Mouse (Mus musculus): Measurements from ENCODE around the gene Carm1. TPM values are rescaled to one million over a fixed set of nuclear protein-coding genes. Genes with fewer than 3 reads are reported as not detected.

Gene Carm1
- total and polyA plus RNA-seq, 3 experiments, result 21.5 to 111 (median 42.2) TPM

DNA sequence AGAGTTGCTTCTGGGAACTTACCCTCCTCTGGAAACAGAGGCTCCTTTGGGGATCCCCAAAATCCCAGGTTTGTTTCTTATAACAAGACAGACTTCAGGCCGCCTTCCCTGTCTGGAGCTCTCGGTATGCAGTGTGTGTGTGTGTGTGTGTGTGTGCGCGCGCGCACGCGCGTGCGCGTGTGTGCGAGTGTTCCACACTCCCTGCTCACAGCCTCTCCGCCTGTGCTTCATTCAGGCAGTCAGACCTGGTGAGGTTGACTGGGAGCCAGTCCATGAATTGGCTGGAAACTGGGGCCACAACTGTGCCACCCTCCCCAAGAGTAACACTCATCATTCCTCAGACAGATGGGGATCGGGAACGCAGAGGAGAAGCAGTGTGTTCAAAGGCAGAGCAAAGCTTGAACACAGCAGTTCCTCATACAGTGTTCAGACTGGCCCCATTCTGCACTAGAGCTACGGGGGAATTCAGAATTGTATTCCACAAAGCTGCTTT is 49.6 kb upstream of the Carm1 start:
- TF ChIP-seq ZNF384 (IDR thresholded peaks at IDR 0.05; ENCODE audit: low read depth, low read length) (no peak), PAX5 (IDR thresholded peaks at IDR 0.05; ENCODE audit: low read length) (no peak), CHD2 (IDR thresholded peaks at IDR 0.05; ENCODE audit: low read length) (no peak), SMC3 (IDR thresholded peaks at IDR 0.05; ENCODE audit: low read depth, low read length) (no peak), GABPA (IDR thresholded peaks at IDR 0.05; ENCODE audit: insufficient replicate concordance, low read depth, low read length) (no peak), RAD21 (IDR thresholded peaks at IDR 0.05; ENCODE audit: low read depth, low read length) (no peak), UBTF (IDR thresholded peaks at IDR 0.05; ENCODE audit: low read depth, low read length) (no peak), HCFC1 (IDR thresholded peaks at IDR 0.05; ENCODE audit: low read depth, low read length) (no peak), RCOR1 (conservative IDR thresholded peaks at IDR 0.05; ENCODE audit: low read depth, low read length) (no peak), MYC (IDR thresholded peaks at IDR 0.05; ENCODE audit: low read depth, low read length) (no peak), POLR2AphosphoS2 (IDR thresholded peaks at IDR 0.05; ENCODE audit: low read depth, low read length) (no peak), POLR2A (IDR thresholded peaks at IDR 0.05; ENCODE audit: low read depth, low read length) (no peak), CTCF (conservative IDR thresholded peaks at IDR 0.05 in 1 of 2, IDR thresholded peaks at IDR 0.05 in 1 of 2; ENCODE audit: low read depth in 2 of 2, low read length in 2 of 2) (no peak), TBP (conservative IDR thresholded peaks at IDR 0.05; ENCODE audit: low read depth, low read length) (no peak), SIN3A (IDR thresholded peaks at IDR 0.05; ENCODE audit: low read length) (no peak), ZKSCAN1 (IDR thresholded peaks at IDR 0.05; ENCODE audit: borderline replicate concordance, low read depth, low read length) (no peak), KAT2A (IDR thresholded peaks at IDR 0.05; ENCODE audit: insufficient replicate concordance, low read length) (no peak), EP300 (IDR thresholded peaks at IDR 0.05; ENCODE audit: low read length) (no peak)

DNA sequence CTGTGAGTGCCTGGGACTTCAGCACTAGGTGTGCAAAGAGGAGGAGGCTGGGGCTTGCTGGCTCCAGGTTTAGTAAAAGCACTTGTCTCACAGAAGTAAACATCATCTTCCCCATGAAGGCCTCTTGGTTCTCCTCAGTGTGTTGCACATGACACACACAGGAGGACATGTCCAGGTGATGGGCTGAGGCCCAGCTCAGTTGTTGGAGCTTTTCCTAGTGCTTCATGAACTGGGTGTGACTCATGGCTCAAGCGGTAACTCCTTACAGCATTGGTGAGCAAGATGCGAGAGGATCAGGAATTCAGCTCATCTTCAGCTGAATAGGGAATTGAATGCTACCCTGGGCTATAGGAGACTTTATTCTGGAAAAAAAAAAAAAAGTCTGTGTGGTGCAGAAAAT is 49.0 kb upstream of the Carm1 start:
- Histone ChIP-seq H3K79me2 (replicated peaks; ENCODE audit: control insufficient read depth, extremely low read depth, insufficient read depth, poor library complexity, severe bottlenecking) (no peaks in the 10 kb centered on the region), H3K36me3 (replicated peaks in 1 of 2; ENCODE audit: control insufficient read depth in 1 of 2, insufficient read depth in 1 of 2, low read length in 1 of 2) (peaks cover 57 to 83% of the 10 kb centered on the region in 2 experiments), H3K27ac (ENCODE audit: insufficient read depth, low read depth) (no peak overlapping the region), H3K9ac (ENCODE audit: insufficient read depth, low read depth) (no peak overlapping the region), H3K4me3 (replicated peaks in 1 of 3; ENCODE audit: low read depth in 2 of 3, low read length in 2 of 3, poor library complexity in 1 of 3) (no peak overlapping the region), H3K9me3 (replicated peaks; ENCODE audit: low read length) (no peaks in the 10 kb centered on the region), H3K4me2 (ENCODE audit: insufficient read depth, low read depth, poor library complexity, severe bottlenecking) (no peak overlapping the region), H3K4me1 (ENCODE audit: control insufficient read depth in 1 of 2, insufficient read depth in 2 of 2) (peaks cover 13 to 18% of the 10 kb centered on the region in 2 experiments), H3K27me3 (replicated peaks) (no peaks in the 10 kb centered on the region)
- no peak for DNase-seq (ENCODE audit: extremely low read depth)
- in situ Hi-C loops (cut with MboI; ENCODE audit: low pct_ligation_motif_present, low pct_unique_long_range_greater_than_20kb, low sequenced_read_pairs) (no loop called here), dilution Hi-C loops (cut with MboI; ENCODE audit: extremely low pct_ligation_motif_present, extremely low pct_unique_long_range_greater_than_20kb, low sequenced_read_pairs) (no loop called here)
- TF ChIP-seq E2F4 (IDR thresholded peaks at IDR 0.05; ENCODE audit: insufficient replicate concordance, low read depth, low read length) (no peak), CTCF (conservative IDR thresholded peaks at IDR 0.05 in 1 of 2, IDR thresholded peaks at IDR 0.05 in 1 of 2; ENCODE audit: low read depth in 2 of 2, low read length in 2 of 2) (no peak), MEF2A (IDR thresholded peaks at IDR 0.05; ENCODE audit: borderline replicate concordance, low read depth, low read length) (no peak), ELF1 (IDR thresholded peaks at IDR 0.05; ENCODE audit: low read depth, low read length) (no peak), NELFE (IDR thresholded peaks at IDR 0.05; ENCODE audit: low read depth, low read length) (no peak), CHD2 (IDR thresholded peaks at IDR 0.05; ENCODE audit: low read length) (no peak), CHD1 (IDR thresholded peaks at IDR 0.05; ENCODE audit: low read depth, low read length) (no peak), EP300 (IDR thresholded peaks at IDR 0.05; ENCODE audit: low read length) (no peak), SIN3A (IDR thresholded peaks at IDR 0.05; ENCODE audit: low read length) (no peak), MAX (IDR thresholded peaks at IDR 0.05; ENCODE audit: low read length) (no peak), TBP (conservative IDR thresholded peaks at IDR 0.05; ENCODE audit: low read depth, low read length) (no peak)

More for the DNA sequence above, 49.6 kb upstream of the Carm1 start:
- peaks cover 59 to 82% of the 10 kb centered on the region in 2 experiments for H3K36me3 ChIP-seq (replicated peaks in 1 of 2; ENCODE audit: control insufficient read depth in 1 of 2, insufficient read depth in 1 of 2, low read length in 1 of 2)
- H3K79me2 ChIP-seq (replicated peaks; ENCODE audit: control insufficient read depth, extremely low read depth, insufficient read depth, poor library complexity, severe bottlenecking), result no peaks in the 10 kb centered on the region
- H3K4me3 ChIP-seq (replicated peaks in 1 of 3; ENCODE audit: low read depth in 2 of 3, low read length in 2 of 3, poor library complexity in 1 of 3), result no peak overlapping the region
- dilution Hi-C loops (cut with MboI; ENCODE audit: extremely low pct_ligation_motif_present, extremely low pct_unique_long_range_greater_than_20kb, low sequenced_read_pairs), result no loop called here
- no peak overlapping the region for H3K4me2 ChIP-seq (ENCODE audit: insufficient read depth, low read depth, poor library complexity, severe bottlenecking)
- no peak overlapping the region for H3K9ac ChIP-seq (ENCODE audit: insufficient read depth, low read depth)
- H3K27me3 ChIP-seq (replicated peaks), result no peaks in the 10 kb centered on the region
- H3K27ac ChIP-seq (ENCODE audit: insufficient read depth, low read depth), result no peak overlapping the region
- DNase-seq (ENCODE audit: extremely low read depth), result no peak
- peaks cover 13 to 18% of the 10 kb centered on the region in 2 experiments for H3K4me1 ChIP-seq (ENCODE audit: control insufficient read depth in 1 of 2, insufficient read depth in 2 of 2)
- in situ Hi-C loops (cut with MboI; ENCODE audit: low pct_ligation_motif_present, low pct_unique_long_range_greater_than_20kb, low sequenced_read_pairs), result no loop called here
- no peaks in the 10 kb centered on the region for H3K9me3 ChIP-seq (replicated peaks; ENCODE audit: low read length)
